Mouse (Mus musculus) MEL (cell line): ENCODE measurements around the gene Morc3. TPM values are rescaled to one million over a fixed set of nuclear protein-coding genes. Genes with fewer than 3 reads are reported as not detected.

ENCODE experiments used
- DNase-seq: peaks from one replicate; pipeline ENCODE4 v3.0.0; 2011; ENCODE audit warnings: low read depth, low spot score
- H3K27ac ChIP-seq: 2 replicates; pipeline ENCODE4 v1.5.1; 2012; ENCODE audit warnings: low read depth, mild to moderate bottlenecking, control low read depth, low read length, moderate library complexity; ENCODE audit not compliant: control insufficient read depth
- H3K27me3 ChIP-seq, 2 experiments: fragments of 150-350 bp in 1 of 2; sonication (generic) in 1 of 2; 2 replicates each; pipeline ENCODE4 v1.6.1; 2012; ENCODE audit warnings: low read length in 2 of 2, mild to moderate bottlenecking in 2 of 2, improper control_type of control experiment in 1 of 2, moderate library complexity in 1 of 2; ENCODE audit not compliant: insufficient read depth in 2 of 2, control insufficient read depth in 1 of 2
- H3K36me3 ChIP-seq, 2 experiments: 2 replicates each; pipeline ENCODE4 v1.6.1; 2012 to 2014; ENCODE audit warnings: low read length in 2 of 2, improper control_type of control experiment in 1 of 2, inconsistent platforms in 1 of 2, mild to moderate bottlenecking in 1 of 2; ENCODE audit not compliant: insufficient read depth in 2 of 2, control insufficient read depth in 1 of 2
- H3K4me1 ChIP-seq, 2 experiments: fragments of 150-350 bp in 1 of 2; sonication (generic) in 1 of 2; 2 replicates each; pipeline ENCODE4 v1.6.1; 2012; ENCODE audit warnings: low read length in 2 of 2, improper control_type of control experiment in 1 of 2, mild to moderate bottlenecking in 1 of 2; ENCODE audit not compliant: insufficient read depth in 2 of 2, control insufficient read depth in 1 of 2
- H3K4me3 ChIP-seq, 2 experiments: fragments of 150-350 bp in 1 of 2; sonication (generic) in 1 of 2; 2 replicates each; pipeline ENCODE4 v1.5.1; 2012; ENCODE audit warnings: low read depth in 2 of 2, low read length in 2 of 2, mild to moderate bottlenecking in 2 of 2, moderate library complexity in 2 of 2, control low read depth in 1 of 2, improper control_type of control experiment in 1 of 2; ENCODE audit not compliant: control insufficient read depth in 1 of 2, insufficient read depth in 1 of 2
- H3K79me2 ChIP-seq: 2 replicates; pipeline ENCODE4 v1.6.1; 2012; ENCODE audit warnings: mild to moderate bottlenecking, low read length, moderate library complexity; ENCODE audit not compliant: control insufficient read depth, poor library complexity, insufficient read depth
- H3K9ac ChIP-seq: 2 replicates; pipeline ENCODE4 v1.6.1; 2012; ENCODE audit warnings: low read depth, mild to moderate bottlenecking, control low read depth, low read length, moderate library complexity; ENCODE audit not compliant: control insufficient read depth, poor library complexity, severe bottlenecking
- H3K9me3 ChIP-seq: fragments of 150-350 bp; sonication (generic); replicated peaks from 2 replicates; pipeline ENCODE4 v1.6.1; 2012; ENCODE audit warnings: mild to moderate bottlenecking, low read length, improper control_type of control experiment, moderate library complexity; ENCODE audit not compliant: insufficient read depth
- BHLHE40 ChIP-seq: IDR thresholded peaks from 2 replicates; pipeline ENCODE4 v1.6.1; 2012; ENCODE audit warnings: low read depth, mild to moderate bottlenecking, inconsistent platforms, low read length, improper control_type of control experiment, borderline replicate concordance
- CHD2 ChIP-seq: IDR thresholded peaks from 2 replicates; pipeline ENCODE4 v1.6.1; 2011; ENCODE audit warnings: low read length, improper control_type of control experiment
- CTCF ChIP-seq, 3 experiments: IDR thresholded peaks in 2 of 3; conservative IDR thresholded peaks in 1 of 3; 2 replicates each; pipeline ENCODE4 v1.5.1; 2011 to 2012; ENCODE audit warnings: low read length in 3 of 3, low read depth in 2 of 3, mild to moderate bottlenecking in 2 of 3, improper control_type of control experiment in 1 of 3, inconsistent platforms in 1 of 3, mixed read lengths in 1 of 3, moderate library complexity in 1 of 3; ENCODE audit not compliant: control insufficient read depth in 1 of 3, insufficient read depth in 1 of 3, poor library complexity in 1 of 3, severe bottlenecking in 1 of 3
- EP300 ChIP-seq, 2 experiments: IDR thresholded peaks; 2 replicates each; pipeline ENCODE4 v1.6.1; 2011; ENCODE audit warnings: improper control_type of control experiment in 2 of 2, low read length in 2 of 2, low read depth in 1 of 2, mild to moderate bottlenecking in 1 of 2
- ETS1 ChIP-seq: IDR thresholded peaks from 2 replicates; pipeline ENCODE4 v1.6.1; 2012; ENCODE audit warnings: low read depth, mild to moderate bottlenecking, inconsistent platforms, low read length, improper control_type of control experiment, moderate library complexity
- GABPA ChIP-seq: IDR thresholded peaks from 2 replicates; pipeline ENCODE4 v1.6.1; 2012; ENCODE audit warnings: low read depth, mild to moderate bottlenecking, inconsistent platforms, low read length, improper control_type of control experiment, moderate library complexity
- GATA1 ChIP-seq: IDR thresholded peaks from 2 replicates; pipeline ENCODE4 v1.6.1; 2011; ENCODE audit warnings: low read depth, low read length, improper control_type of control experiment
- HCFC1 ChIP-seq: IDR thresholded peaks from 2 replicates; pipeline ENCODE4 v1.6.1; 2012; ENCODE audit warnings: low read depth, mild to moderate bottlenecking, inconsistent platforms, low read length, improper control_type of control experiment, moderate library complexity
- JUND ChIP-seq: IDR thresholded peaks from 2 replicates; pipeline ENCODE4 v1.6.1; 2011; ENCODE audit warnings: low read depth, mild to moderate bottlenecking, improper control_type of control experiment, low read length
- KAT2A ChIP-seq: conservative IDR thresholded peaks from 2 replicates; pipeline ENCODE4 v1.6.1; 2012; ENCODE audit warnings: low read depth, low read length, improper control_type of control experiment, inconsistent platforms
- MAFK ChIP-seq: IDR thresholded peaks from 2 replicates; pipeline ENCODE4 v1.6.1; 2011; ENCODE audit warnings: low read depth, mild to moderate bottlenecking, low read length, improper control_type of control experiment, borderline replicate concordance
- MAX ChIP-seq: IDR thresholded peaks from 2 replicates; pipeline ENCODE4 v1.6.1; 2011; ENCODE audit warnings: low read length, improper control_type of control experiment
- MAZ ChIP-seq: IDR thresholded peaks from 2 replicates; pipeline ENCODE4 v1.6.1; 2012; ENCODE audit warnings: low read depth, mild to moderate bottlenecking, inconsistent platforms, low read length, improper control_type of control experiment
- MEF2A ChIP-seq: IDR thresholded peaks from 2 replicates; pipeline ENCODE4 v1.6.1; 2014; ENCODE audit warnings: low read depth, mild to moderate bottlenecking, inconsistent platforms, low read length, improper control_type of control experiment; ENCODE audit not compliant: poor library complexity, insufficient replicate concordance, severe bottlenecking; ENCODE audit errors: extremely low read depth
- MXI1 ChIP-seq: IDR thresholded peaks from 2 replicates; pipeline ENCODE4 v1.6.1; 2011; ENCODE audit warnings: mild to moderate bottlenecking, low read depth, low read length, improper control_type of control experiment
- MYB ChIP-seq: IDR thresholded peaks from 2 replicates; pipeline ENCODE4 v1.6.1; 2011; ENCODE audit warnings: mild to moderate bottlenecking, low read depth, low read length, improper control_type of control experiment
- MYC ChIP-seq: IDR thresholded peaks from 2 replicates; pipeline ENCODE4 v1.6.1; 2011; ENCODE audit warnings: low read depth, mild to moderate bottlenecking, low read length, improper control_type of control experiment, moderate library complexity
- NELFE ChIP-seq: IDR thresholded peaks from 2 replicates; pipeline ENCODE4 v1.6.1; 2011; ENCODE audit warnings: low read depth, low read length, improper control_type of control experiment
- NRF1 ChIP-seq: IDR thresholded peaks from 2 replicates; pipeline ENCODE4 v1.6.1; 2014; ENCODE audit warnings: low read depth, mild to moderate bottlenecking, inconsistent platforms, low read length, improper control_type of control experiment, moderate library complexity; ENCODE audit not compliant: poor library complexity, insufficient read depth, severe bottlenecking
- POLR2A ChIP-seq, 2 experiments: IDR thresholded peaks; 2 replicates each; pipeline ENCODE4 v1.6.1; 2011 to 2012; ENCODE audit warnings: low read length in 2 of 2, mild to moderate bottlenecking in 2 of 2, control low read depth in 1 of 2, improper control_type of control experiment in 1 of 2, low read depth in 1 of 2, moderate library complexity in 1 of 2; ENCODE audit not compliant: control insufficient read depth in 1 of 2, insufficient read depth in 1 of 2, poor library complexity in 1 of 2
- POLR2AphosphoS2 ChIP-seq: IDR thresholded peaks from 2 replicates; pipeline ENCODE4 v1.6.1; 2011; ENCODE audit warnings: low read length, improper control_type of control experiment
- POLR2AphosphoS5 ChIP-seq: IDR thresholded peaks from 2 replicates; pipeline ENCODE4 v1.6.1; 2012; ENCODE audit warnings: low read depth, borderline replicate concordance, mild to moderate bottlenecking, inconsistent platforms, low read length, moderate library complexity, mixed read lengths
- RAD21 ChIP-seq: IDR thresholded peaks from 2 replicates; pipeline ENCODE4 v1.6.1; 2011; ENCODE audit warnings: mild to moderate bottlenecking, low read depth, low read length, improper control_type of control experiment
- SIN3A ChIP-seq: IDR thresholded peaks from 2 replicates; pipeline ENCODE4 v1.6.1; 2012; ENCODE audit warnings: low read length, improper control_type of control experiment, inconsistent platforms
- SMC3 ChIP-seq: IDR thresholded peaks from 2 replicates; pipeline ENCODE4 v1.6.1; 2011; ENCODE audit warnings: low read depth, low read length, improper control_type of control experiment
- TAL1 ChIP-seq: IDR thresholded peaks from 2 replicates; pipeline ENCODE4 v1.6.1; 2012; ENCODE audit warnings: mild to moderate bottlenecking, inconsistent platforms, low read length, moderate library complexity, mixed read lengths
- TBP ChIP-seq: IDR thresholded peaks from 2 replicates; pipeline ENCODE4 v1.8.0; 2011; ENCODE audit warnings: low read depth, low read length, improper control_type of control experiment
- TCF12 ChIP-seq: IDR thresholded peaks from 2 replicates; pipeline ENCODE4 v1.6.1; 2014; ENCODE audit warnings: low read depth, mild to moderate bottlenecking, inconsistent platforms, low read length, improper control_type of control experiment, moderate library complexity
- UBTF ChIP-seq: IDR thresholded peaks from 2 replicates; pipeline ENCODE4 v1.6.1; 2012; ENCODE audit warnings: low read depth, mild to moderate bottlenecking, inconsistent platforms, low read length, improper control_type of control experiment, moderate library complexity, borderline replicate concordance; ENCODE audit not compliant: insufficient read depth
- USF1 ChIP-seq: IDR thresholded peaks from 2 replicates; pipeline ENCODE4 v1.6.1; 2014; ENCODE audit warnings: low read depth, mild to moderate bottlenecking, inconsistent platforms, low read length, improper control_type of control experiment, moderate library complexity
- USF2 ChIP-seq, 2 experiments: IDR thresholded peaks; 2 replicates each; pipeline ENCODE4 v1.6.1; 2011 to 2012; ENCODE audit warnings: improper control_type of control experiment in 2 of 2, low read length in 2 of 2, borderline replicate concordance in 1 of 2, inconsistent platforms in 1 of 2, low read depth in 1 of 2, mild to moderate bottlenecking in 1 of 2; ENCODE audit not compliant: insufficient read depth in 1 of 2
- ZC3H11A ChIP-seq: IDR thresholded peaks from 2 replicates; pipeline ENCODE4 v1.6.1; 2012; ENCODE audit warnings: low read depth, mild to moderate bottlenecking, inconsistent platforms, low read length, improper control_type of control experiment
- ZKSCAN1 ChIP-seq: IDR thresholded peaks from 2 replicates; pipeline ENCODE4 v1.6.1; 2012; ENCODE audit warnings: low read depth, mild to moderate bottlenecking, inconsistent platforms, low read length, improper control_type of control experiment, moderate library complexity
- ZMIZ1 ChIP-seq: IDR thresholded peaks from 2 replicates; pipeline ENCODE4 v1.6.1; 2012; ENCODE audit warnings: low read depth, mild to moderate bottlenecking, inconsistent platforms, low read length, improper control_type of control experiment, moderate library complexity
- ZNF384 ChIP-seq: IDR thresholded peaks from 2 replicates; pipeline ENCODE4 v1.6.1; 2012; ENCODE audit warnings: low read depth, mild to moderate bottlenecking, inconsistent platforms, low read length, improper control_type of control experiment
- polyA plus RNA-seq, 2 experiments: library from polyadenylated mRNA; stranded (reverse) in 1 of 2; unstranded in 1 of 2; fragments of >175 nt in 1 of 2; fragments of >200 nt in 1 of 2; gene quantifications; 2 replicates each; pipeline versions ENCODE4 v1.2.1 to v1.2.4; 2012; ENCODE audit warnings: low replicate concordance in 2 of 2, low read depth in 1 of 2; ENCODE audit not compliant: insufficient read length in 2 of 2, insufficient read depth in 1 of 2, missing spikeins in 1 of 2
- total RNA-seq: library from RNA; depleted of rRNA; stranded (reverse); fragments of 300-350 nt; gene quantifications from 2 replicates; pipeline ENCODE4 v1.2.3, GENCODE M21; 2012

The Morc3 gene
- total and polyA plus RNA-seq, 3 experiments: 23.3 to 276 (median 39.1) TPM

GRCm38 (mm10) chr16:93815856-93816736 lies 15.8 kb upstream of the Morc3 start:
- H3K9me3 ChIP-seq: no peaks in the 10 kb centered on the region
- peak overlapping the region; percentile 86 for H3K9ac ChIP-seq
- H3K27me3 ChIP-seq: no peaks in the 10 kb centered on the region
- peaks cover 5 to 10% of the 10 kb centered on the region in 2 experiments; a peak in 3 of 4 replicates for H3K4me1 ChIP-seq
- H3K79me2 ChIP-seq: peaks cover 3% of the 10 kb centered on the region; the same call in 1 of the 2 replicates
- peak overlapping the region; percentile 98 for H3K27ac ChIP-seq
- H3K4me3 ChIP-seq: peak overlapping the region; percentile 50 to 67
- peaks cover 0 to 14% of the 10 kb centered on the region in 2 experiments; a peak in 2 of 4 replicates for H3K36me3 ChIP-seq
- peak; percentile 97 for DNase-seq
- TF ChIP-seq NELFE: peak; percentile 84
- TF ChIP-seq EP300 (IDR thresholded peaks at IDR 0.05; ENCODE audit: low read depth in 1 of 2, low read length in 2 of 2): peak; percentile 63 to 64; a peak in 3 of 4 replicates
- peak; percentile 66 for TF ChIP-seq MAX
- no peak for TF ChIP-seq RAD21
- TF ChIP-seq MXI1: peak; percentile 65
- no peak for TF ChIP-seq UBTF
- peak; percentile 63 for TF ChIP-seq SIN3A
- no peak for TF ChIP-seq ZNF384
- no peak for TF ChIP-seq ZC3H11A
- no peak for TF ChIP-seq CHD2
- TF ChIP-seq POLR2AphosphoS2: peak; percentile 78; the same call in 1 of the 2 replicates
- TF ChIP-seq ZMIZ1: peak; percentile 95
- TF ChIP-seq JUND: no peak
- no peak for TF ChIP-seq ZKSCAN1
- no peak for TF ChIP-seq SMC3
- TF ChIP-seq NRF1: no peak
- no peak for TF ChIP-seq POLR2AphosphoS5
- no peak for TF ChIP-seq MYB
- peak; percentile 87 for TF ChIP-seq TBP
- no peak for TF ChIP-seq CTCF (IDR thresholded peaks at IDR 0.05 in 2 of 3, conservative IDR thresholded peaks at IDR 0.05 in 1 of 3; ENCODE audit: control insufficient read depth in 1 of 3, insufficient read depth in 1 of 3, low read depth in 2 of 3, low read length in 3 of 3, poor library complexity in 1 of 3, severe bottlenecking in 1 of 3)
- no peak; the same call in 1 of the 2 replicates for TF ChIP-seq KAT2A
- TF ChIP-seq BHLHE40: no peak; the same call in 1 of the 2 replicates
- no peak for TF ChIP-seq USF2 (IDR thresholded peaks at IDR 0.05; ENCODE audit: borderline replicate concordance in 1 of 2, insufficient read depth in 1 of 2, low read depth in 1 of 2, low read length in 2 of 2)
- TF ChIP-seq TCF12: peak; percentile 63
- TF ChIP-seq MEF2A: no peak
- peak; percentile 72 for TF ChIP-seq HCFC1
- TF ChIP-seq ETS1: peak; percentile 72
- TF ChIP-seq TAL1: no peak
- TF ChIP-seq USF1: no peak
- TF ChIP-seq MAFK: peak; percentile 22; the same call in 1 of the 2 replicates
- TF ChIP-seq GATA1: no peak
- peak; percentile 73 to 90; a peak in 3 of 4 replicates for TF ChIP-seq POLR2A (IDR thresholded peaks at IDR 0.05; ENCODE audit: control insufficient read depth in 1 of 2, insufficient read depth in 1 of 2, low read depth in 1 of 2, low read length in 2 of 2, poor library complexity in 1 of 2)
- TF ChIP-seq GABPA: no peak
- peak; percentile 87 for TF ChIP-seq MYC
- TF ChIP-seq MAZ: peak; percentile 92
